Mouse (Mus musculus): Measurements from ENCODE around the gene Slx4.
"Not testable (repeated sequence)": the region's sequence is repeated elsewhere in the genome, so short reads cannot be mapped to it uniquely, and the experiment has no call there.

The Slx4 gene

DNA sequence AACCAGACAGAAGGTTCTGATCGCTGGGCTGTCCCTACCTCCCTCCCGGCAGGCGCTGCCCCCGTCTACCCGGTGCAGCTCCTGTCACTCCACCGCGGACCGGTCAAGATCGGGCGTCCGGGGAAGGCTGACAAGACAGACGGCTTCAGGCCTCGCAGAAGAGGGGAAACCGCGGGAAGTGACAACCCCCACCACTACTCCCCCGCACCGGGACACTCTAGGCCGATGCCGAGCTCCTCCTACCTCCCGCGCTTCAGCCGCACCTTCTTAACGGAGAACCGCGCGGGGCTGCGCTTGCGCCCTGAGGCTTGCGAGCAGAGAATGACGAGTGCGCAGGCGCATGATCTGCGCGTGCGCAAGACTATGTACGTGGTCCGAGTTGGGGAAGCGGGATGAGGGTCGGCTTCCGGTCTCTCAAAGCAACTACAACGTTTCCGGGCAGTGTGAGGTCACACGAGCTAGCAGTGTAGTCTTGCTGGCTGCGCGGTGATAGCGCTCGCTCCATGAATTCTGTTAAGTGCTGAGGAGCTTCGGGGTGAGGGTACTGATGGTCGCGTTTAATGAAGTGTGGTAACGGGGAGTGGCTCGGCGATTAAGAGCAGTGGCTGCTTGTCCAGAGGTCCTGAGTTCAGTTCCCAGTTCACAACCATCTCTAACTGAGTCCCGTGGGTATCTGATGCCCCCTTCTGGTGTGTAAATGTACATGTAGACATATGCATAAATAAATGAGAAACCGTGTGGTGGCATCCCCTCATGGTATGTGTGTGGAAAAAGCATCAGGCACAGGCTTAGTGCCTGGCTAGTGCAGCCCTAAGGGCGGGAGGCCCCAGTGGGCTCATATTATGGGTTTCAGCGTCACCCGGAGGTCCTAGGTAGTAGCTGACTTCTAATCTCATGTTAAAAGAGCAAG is at the start of gene Slx4:
Slx4 (minus strand) TSS at position 282 of the 910 bp plus-strand sequence.
- peak; percentile 94 for DNase-seq (ENCODE audit: low read depth)

DNA sequence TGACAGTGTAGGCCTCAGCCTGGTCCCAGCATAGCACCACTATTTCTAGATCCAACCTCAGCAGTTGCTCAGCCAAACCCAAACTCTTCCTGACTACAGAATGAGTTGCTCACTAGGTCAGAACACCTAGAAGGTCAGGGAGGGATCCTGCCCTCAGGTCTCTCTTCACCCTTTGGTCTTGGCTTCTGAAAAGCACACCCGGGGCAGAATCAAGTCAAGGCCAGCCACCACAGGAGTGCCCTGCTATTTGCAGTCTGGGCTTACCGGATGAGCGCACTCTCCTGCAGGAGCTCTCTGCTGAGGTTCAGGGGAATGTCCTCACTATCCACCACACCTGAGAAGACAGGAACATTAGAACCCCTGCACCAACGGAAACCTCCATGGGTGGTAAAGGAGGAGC is 49.0 kb upstream of the Slx4 start:
- no peak for DNase-seq (ENCODE audit: low read depth)

DNA sequence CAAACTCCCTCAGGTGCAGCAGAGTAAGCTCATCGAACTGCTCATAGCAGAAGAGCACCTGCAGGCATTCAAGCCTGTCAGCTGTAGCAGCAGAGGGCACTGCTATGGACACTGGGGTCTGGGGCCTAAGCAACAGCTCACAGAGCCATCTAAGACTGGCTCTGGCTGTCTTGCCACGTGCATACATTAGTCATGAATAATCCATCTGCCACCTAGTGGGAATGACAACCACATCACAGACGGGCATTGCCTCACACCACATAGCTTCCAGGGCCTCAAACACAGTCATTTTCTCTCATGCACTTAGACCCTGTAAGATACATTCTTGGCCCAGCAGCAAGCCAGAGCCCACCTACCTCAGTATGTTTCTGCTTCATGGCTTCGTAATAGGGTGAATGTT is 42.0 kb upstream of the Slx4 start:
- DNase-seq (ENCODE audit: low read depth) = no peak

DNA sequence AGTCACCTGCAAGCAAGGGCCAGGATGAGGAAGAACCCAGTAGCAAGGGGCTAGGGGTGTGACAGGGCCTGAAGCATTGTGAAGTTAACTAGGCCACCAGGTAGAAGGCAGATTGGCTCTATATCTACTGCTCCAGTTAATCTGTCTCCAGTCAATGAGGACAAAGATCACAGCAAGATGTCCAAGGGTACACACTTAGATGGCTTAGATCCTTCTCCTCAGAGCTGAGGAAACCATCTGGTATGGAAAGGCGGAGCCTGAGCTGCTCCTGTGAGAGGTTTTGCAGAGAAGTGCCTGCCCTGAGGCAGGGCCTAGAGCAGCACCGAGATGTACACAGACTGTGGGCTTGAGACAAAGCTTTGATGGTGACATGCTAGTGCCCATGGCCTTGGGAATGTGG is 40.5 kb upstream of the Slx4 start:
- no peak for DNase-seq (ENCODE audit: low read depth)

DNA sequence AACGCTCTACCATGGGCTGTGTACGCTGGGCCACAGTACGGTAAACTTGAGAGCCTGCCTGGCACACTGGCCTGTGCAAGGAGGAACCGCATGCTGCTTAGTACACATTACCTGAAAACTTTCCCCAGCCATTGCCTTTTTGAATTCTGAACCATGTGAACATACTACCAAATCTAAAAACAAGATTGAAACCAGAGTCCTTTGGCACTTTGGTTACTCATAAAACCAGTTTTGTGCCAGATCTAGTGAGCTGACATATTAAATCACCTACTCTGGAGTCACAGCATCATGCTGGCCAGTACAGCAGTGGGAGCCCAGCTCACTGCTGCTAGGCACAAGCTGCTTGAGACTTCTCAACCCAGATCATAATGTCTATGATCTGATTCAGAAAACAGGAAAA is 38.1 kb upstream of the Slx4 start:
- DNase-seq (ENCODE audit: low read depth) = no peak

DNA sequence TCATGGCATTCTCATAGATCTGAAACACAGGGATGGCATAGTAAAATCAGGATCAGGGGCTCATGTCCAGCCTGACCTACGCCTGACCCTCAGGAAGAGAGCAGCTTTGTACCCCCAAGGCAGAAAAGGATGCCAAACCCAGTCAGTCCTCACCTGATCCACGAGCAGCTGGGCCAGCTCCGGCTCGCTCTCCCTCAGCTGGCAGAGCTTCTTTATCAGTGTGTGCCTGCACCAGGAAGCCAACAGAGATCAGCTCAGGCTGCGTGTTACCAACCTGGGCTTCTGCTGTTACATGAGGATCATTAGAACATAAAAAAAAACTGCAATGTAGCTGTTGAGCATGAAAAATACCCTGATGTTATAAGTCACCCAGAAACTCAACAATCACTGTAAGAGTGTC is 36.6 kb upstream of the Slx4 start:
- DNase-seq (ENCODE audit: low read depth) = no peak

DNA sequence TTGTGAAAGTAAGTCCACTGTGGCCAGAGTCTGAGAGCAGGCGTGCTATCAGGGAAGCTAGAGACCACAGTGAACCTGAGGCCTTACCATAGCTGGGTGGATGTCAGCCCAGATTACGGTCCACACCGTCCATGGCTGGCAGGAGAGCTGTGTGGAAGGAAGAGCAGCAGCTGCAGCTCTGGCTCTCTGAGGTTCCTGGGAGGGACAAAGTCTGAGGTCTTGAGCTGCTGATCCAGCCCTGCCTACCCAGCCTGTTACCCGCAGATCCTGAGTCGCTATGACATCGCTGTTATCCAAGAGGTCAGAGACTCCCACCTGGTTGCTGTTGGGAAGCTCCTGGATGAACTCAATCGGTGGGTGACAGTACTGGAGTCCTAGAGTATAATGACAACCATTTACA is 34.1 kb upstream of the Slx4 start:
- no peak for DNase-seq (ENCODE audit: low read depth)

DNA sequence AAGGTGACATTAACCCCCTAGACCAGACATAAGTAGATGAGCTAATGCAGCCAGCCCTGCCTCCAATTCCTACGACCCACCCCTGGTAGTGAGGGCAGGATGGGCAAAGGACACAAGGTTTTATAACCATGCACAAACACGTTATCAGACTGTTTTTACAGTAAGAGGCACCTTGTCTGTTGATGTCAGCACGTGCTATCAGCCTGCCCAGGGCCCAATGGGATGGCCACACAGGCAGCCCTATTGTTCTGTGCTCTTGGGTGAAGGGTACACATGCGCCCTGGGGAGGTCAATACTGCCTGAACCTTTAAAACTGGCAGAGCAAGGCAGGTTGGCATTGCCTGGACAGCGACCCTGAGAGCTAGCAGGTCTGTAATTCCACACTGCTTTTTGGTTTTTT is 33.2 kb upstream of the Slx4 start, which contains the start of gene Dnase1:
Dnase1 (plus strand) TSS at position 136 of the 400 bp plus-strand sequence.
- no peak for DNase-seq (ENCODE audit: low read depth)

DNA sequence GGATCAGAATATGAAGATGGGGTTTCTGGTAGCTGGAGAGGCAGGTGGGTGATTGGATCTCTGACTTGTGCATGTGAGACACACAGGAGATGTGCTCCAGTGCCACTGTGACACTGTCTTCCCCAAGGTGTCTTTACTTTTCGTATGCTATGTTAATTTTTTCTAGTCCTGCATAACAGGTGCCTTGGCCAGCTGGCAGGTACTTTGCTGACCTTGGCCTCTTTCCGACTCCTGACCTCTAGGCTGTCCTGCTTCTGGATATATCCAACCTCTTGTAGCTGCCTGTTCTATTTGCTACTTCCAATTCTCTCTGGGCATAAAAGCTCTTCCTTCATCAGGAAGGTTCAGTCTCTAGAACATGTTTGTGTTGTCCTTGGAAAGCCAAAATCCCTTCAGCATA is 32.0 kb upstream of the Slx4 start:
- DNase-seq (ENCODE audit: low read depth) = no peak

DNA sequence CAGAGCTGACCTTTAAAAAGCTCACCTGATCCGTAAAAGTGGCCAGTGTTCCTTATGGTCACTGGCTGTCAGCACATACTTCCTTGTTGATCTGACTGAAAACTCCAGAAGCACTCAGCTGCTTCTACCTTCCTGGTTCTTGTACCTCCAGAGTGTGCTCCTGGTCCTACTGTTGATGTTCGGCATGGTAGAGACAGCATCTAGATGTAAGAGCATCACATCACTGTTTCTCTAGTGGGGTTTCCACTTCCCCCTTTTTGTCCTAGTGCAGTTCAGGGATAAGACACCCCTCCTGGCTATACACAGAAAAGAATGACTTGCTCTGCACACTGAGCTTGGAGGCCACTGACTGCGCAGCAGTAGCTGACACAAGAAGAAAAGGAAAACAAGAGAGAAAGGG is 30.9 kb upstream of the Slx4 start:
- no peak for DNase-seq (ENCODE audit: low read depth)

DNA sequence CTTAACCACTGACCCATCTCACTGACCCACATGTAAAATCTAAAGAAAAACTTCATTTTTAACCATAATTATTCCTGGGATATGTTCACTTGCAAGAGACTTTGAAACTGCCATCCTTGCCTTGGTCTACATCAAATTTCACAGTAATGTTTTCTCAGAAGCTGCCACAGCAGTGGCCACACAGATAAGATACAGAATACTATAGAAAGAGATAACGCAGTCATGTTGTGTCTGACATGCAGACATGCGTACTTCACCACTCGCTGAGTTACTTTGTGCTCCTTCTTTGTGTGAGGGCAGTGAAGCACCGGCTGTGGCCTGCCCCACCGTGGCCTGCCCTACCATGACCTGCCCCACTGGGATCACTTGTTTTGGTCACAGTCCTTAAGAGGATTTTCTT is 30.4 kb upstream of the Slx4 start:
- DNase-seq (ENCODE audit: low read depth) = peak; percentile 46

DNA sequence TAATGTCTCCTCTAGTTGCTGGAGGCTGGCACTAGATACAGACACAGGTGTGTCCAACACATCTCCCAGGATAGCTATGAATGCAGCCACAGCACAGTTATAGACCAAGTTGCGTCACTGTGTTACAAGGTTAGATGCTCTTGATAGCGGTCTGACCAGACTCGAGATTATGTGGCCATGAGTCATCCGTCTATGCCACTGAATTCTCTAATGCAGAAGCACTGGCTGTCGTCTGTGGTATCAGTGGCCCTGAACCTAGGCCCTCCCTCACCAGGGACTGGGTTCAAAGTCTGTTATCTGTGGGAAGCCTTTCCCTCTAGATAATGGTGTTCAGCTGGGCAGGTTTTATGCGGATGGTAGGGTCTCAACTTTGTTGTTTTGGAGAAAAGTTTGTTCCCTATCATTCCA is 28.8 kb upstream of the Slx4 start:
- DNase-seq (ENCODE audit: low read depth) = peak; percentile 40

DNA sequence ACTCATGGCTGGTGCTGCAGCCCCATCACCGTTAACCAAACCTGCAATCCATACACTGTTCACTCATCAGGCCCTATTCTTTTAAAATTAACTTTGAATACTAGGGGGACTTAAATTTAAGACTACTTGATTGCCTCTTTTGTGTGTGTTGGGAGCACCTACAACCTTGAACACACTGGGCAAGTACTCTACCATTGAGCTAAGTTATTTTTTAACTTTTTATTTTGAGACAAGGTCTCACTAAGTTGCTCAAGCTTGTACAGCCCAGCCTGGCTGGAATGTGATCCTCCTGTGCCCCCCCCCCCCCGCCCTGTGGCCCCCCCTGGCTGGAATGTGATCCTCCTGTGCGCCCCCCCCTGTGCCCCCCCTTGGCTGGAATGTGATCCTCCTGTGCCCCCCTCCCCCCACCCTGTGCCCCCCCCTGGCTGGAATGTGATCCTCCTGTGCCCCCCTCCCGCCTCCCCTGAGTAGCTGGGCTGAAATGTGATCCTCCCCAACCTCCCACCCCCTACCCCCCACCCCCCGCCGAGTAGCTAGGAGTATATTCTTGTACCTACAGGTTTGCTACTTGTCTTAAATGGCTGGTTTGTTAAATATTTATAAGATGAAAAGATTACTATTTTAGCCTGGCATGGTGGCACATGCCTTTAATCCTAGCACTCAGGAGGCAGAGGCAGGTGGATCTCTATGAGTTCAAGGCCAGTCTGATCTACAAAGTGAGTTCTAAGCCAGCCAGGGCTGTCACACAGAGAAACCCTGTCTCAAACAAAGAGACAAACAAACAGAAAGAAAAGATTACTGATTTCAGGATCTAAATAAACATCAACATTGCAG is 28.1 kb upstream of the Slx4 start:
- no peak for DNase-seq (ENCODE audit: low read depth)

DNA sequence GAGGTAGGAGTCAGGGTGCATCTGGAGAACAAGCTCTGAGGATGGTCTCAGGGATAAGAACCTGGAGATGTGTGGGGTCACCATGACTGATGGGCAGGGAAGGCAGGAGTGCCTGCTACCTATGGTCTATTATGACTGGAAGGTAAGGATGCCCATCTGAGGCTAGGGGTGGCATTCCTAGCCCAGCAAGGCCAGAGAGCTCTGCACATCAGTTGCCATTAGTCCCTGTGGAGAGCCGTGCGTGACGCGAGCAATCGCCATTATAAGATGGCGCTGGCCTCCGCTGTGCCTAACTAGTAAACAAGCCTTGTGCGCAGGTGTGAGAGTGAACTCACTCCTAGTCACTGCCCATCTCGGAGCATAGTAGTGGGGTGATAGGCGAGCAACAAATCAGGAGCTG is 26.9 kb upstream of the Slx4 start:
- DNase-seq (ENCODE audit: low read depth) = no peak

DNA sequence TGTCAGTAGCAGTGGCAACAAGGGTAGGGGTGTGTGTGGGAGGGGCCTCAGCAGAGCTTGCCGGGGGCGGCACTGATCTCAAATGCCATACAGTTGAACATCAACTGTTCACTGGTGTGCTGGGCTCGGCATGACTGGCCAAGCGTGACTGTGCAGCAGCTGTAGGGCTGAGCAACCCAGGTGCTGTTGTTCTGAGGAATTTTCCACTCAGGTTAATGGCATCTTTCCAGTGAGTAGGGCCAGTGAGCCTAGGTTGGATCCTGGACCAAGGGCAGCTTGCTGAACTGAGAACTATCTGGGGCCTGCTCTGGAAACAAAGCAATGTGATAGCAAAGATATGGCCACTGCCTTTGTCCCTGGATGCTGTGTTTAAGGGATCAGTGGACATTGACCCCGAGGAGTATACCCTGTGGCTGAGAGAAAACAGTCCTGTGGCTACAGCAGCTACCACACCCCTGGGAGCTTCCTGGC is 25.8 kb upstream of the Slx4 start:
- DNase-seq (ENCODE audit: low read depth) = no peak

DNA sequence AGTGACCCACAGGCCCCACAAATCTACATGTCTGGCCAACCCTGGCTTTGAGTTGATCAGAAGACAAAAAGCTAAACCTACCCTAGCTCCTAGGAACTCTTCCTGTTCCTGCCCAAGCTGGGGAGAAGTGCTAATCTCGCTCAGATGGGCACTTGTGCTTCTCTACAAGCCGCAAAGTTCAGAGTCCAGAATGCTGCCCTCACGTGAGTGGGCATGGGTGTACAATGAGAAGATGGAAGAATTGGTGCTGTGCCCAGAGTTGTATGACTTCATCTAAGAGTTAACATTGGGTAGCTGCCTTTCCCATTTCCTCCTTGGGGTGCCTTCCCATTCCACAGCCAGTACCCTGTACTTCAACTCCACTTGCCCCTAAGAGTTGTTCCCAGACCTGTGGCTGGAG is 23.6 kb upstream of the Slx4 start:
- DNase-seq (ENCODE audit: low read depth) = no peak

DNA sequence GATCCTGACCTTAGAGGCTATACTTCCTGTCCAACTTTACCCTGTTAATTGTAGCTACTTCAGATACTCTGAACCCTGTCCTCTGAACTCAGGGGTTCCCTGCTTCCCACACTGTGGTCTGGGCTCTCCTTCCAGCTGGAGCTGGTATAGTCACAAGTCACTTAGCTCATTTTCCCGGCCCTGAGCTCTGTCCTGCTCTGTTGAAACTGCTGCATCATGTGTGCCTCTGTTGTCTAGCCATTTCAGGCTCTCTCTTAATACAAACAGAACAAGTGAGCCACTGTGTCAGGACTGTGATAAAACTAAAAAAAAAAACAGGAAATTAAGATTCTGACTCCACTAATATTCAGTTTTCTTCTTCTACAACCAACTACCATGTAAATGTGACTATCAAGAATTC is 23.1 kb upstream of the Slx4 start:
- no peak for DNase-seq (ENCODE audit: low read depth)

DNA sequence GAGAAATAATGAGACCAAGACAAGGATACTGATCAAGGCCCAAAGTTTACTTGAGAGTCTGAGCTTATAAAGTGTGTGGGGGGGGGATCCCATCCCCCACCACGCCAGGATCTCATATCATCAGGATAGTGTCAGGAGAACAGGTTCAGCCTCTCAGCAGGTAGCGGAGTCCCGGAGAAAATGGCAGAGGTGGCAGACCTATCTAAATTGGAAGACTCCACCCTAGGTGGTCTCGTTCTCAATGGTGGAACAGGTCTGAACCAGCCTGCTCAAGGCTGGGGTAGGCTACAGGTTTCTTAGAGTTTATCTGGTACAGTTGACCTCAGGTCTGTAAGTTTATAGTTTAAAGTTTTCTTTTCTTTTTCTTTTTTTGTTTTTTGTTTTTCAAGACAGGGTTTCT is 19.1 kb upstream of the Slx4 start:
- no peak for DNase-seq (ENCODE audit: low read depth)

DNA sequence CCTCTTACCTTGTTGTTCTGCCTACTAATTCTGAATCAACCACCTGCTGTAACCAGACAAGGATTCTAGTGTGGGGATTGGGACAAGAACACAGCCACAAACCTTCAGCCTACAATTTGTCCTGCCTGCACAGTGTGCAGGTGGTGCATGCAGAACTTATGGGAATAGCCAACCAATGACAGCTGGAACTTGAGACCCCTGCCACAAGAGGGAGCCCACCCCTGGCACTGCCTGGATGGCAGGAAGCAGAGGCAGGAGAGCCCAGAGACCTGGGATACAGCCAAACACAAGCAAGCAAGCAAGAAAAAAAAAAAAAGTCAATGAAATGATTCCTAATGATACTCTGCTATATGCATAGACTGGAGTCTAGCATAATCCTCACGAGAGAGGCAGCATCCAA is 17.7 kb upstream of the Slx4 start:
- no peak for DNase-seq (ENCODE audit: low read depth)

DNA sequence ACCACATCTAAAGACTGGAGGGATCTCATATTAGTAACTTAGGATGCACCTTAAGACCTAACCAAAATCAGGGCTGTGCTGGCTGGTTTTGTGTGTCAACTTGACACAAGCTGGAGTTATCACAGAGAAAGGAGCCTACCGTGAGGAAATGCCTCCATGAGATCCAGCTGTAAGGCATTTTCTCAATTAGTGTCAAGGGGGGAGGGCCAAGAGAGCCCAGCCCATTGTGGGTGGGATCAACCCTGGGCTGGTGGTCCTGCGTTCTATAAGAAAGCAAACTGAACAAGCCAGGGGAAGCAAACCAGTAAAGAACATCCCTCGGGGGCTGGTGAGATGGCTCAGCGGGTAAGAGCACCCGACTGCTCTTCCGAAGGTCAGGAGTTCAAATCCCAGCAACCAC is 13.9 kb upstream of the Slx4 start:
- not testable (repeated sequence) for DNase-seq (ENCODE audit: low read depth)

DNA sequence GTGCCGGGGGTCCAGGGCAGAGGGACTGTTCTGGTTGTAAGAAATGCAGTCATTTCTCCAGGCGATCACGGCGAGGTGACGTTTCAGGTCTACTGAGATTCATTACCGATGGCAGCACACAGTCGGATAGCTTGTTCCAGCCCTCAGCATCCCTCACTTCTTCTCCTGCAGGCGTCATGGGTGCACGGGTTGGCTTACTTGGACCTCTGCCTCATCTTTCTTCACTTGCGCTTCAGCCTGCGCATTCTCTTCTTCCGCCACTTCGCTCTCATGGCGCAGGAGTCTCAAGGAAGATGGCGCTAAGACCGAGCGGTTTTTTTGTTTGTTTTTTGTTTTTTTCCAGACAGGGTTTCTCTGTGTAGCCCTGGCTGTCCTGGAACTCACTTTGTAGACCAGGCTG is 13.2 kb upstream of the Slx4 start:
- DNase-seq (ENCODE audit: low read depth) = not testable (repeated sequence)

DNA sequence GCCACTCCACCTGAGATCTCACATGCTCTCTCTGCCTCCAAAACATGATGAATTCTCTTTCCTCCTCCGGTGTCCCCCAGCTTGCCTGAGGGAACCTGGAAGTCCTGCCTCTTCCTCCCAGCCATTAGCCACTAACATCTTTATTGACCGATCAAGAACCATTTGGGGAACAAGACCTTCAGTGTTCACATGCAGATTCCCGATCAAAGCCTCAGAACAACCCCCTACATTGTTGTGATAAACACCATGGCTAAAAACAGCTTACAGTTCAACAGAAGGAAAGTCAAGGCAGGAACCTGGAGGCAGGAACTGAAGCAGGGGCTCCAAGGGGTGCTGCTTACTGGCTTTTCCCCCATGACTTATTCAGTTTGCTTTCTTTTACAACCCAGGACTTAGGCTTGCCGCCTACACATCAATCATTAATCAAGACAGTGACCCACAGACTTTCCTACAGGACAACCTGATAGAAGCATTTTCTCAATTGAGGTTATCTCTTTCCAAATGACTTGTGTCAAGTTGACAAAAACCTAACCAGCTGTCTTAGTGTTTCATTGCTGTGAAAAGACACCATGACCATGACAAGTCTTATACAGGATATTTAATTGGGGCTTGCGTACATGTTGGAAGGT is 10.6 kb upstream of the Slx4 start:
- DNase-seq (ENCODE audit: low read depth) = no peak
